Mouse (Mus musculus) forebrain, embryonic 10.5 days (tissue): ENCODE measurements around the gene Fut4. TPM values are rescaled to one million over a fixed set of nuclear protein-coding genes. Genes with fewer than 3 reads are reported as not detected.

Source experiments
- DNase-seq: peaks from one replicate; pipeline ENCODE4 v3.0.0-alpha.2; 2017; ENCODE audit warnings: low spot score; ENCODE audit errors: extremely low spot score
- H3K27ac ChIP-seq: fragments of 300-500 bp; sonication (generic); 2 replicates; pipeline ENCODE4 v1.5.1; 2016; ENCODE audit warnings: mild to moderate bottlenecking
- H3K27me3 ChIP-seq: fragments of 300-500 bp; sonication (generic); 2 replicates; pipeline ENCODE4 v1.6.1; 2016; ENCODE audit warnings: mild to moderate bottlenecking; ENCODE audit not compliant: poor library complexity, severe bottlenecking
- H3K36me3 ChIP-seq: fragments of 300-500 bp; sonication (generic); replicated peaks from 2 replicates; pipeline ENCODE4 v1.6.1; 2016; ENCODE audit warnings: mild to moderate bottlenecking, moderate library complexity
- H3K4me1 ChIP-seq: fragments of 300-500 bp; sonication (generic); 2 replicates; pipeline ENCODE4 v1.6.1; 2016
- H3K4me3 ChIP-seq: fragments of 300-500 bp; sonication (generic); 2 replicates; pipeline ENCODE4 v1.5.1; 2016; ENCODE audit warnings: mild to moderate bottlenecking, moderate library complexity
- H3K9me3 ChIP-seq: fragments of 300-500 bp; sonication (generic); 2 replicates; pipeline ENCODE4 v1.6.1; 2016; ENCODE audit warnings: mild to moderate bottlenecking, moderate library complexity
- WGBS: fragments of 180-500 bp; shearing (Covaris S2); methylation state at CpG from one replicate; pipeline ENCODE4 v1.1.7; 2016; 5-methylcytosine and 5-hydroxymethylcytosine counted together
- polyA plus RNA-seq: library from polyadenylated mRNA; unstranded; fragments of >200 nt; fragmentation: Nextera tagmentation; extraction: Ambion mirVana; gene quantifications from 2 replicates; pipeline ENCODE4 v1.2.1, GENCODE M21; 2016

Gene Fut4
- polyA plus RNA-seq, result 2.4 and 3.1 TPM in 2 replicates

GRCm38 (mm10) chr9:14752001-14752522 is at the start of gene Fut4:
TSS of gene Fut4 (minus strand) at chr9:14752393.
- under 1% methylated on average over 28 of the region's 28 CpGs for WGBS
- Histone ChIP-seq H3K27me3 (peaks cover 43% of the 10 kb centered on the region), H3K36me3 (no peaks in the 10 kb centered on the region), H3K27ac (peak within 1 kb of the TSS; percentile 83), H3K4me1 (peaks cover 15% of the 10 kb centered on the region), H3K4me3 (peak within 1 kb of the TSS; percentile 67), H3K9me3 (no peaks in the 10 kb centered on the region)
- peak; percentile 47 for DNase-seq

GRCm38 (mm10) chr9:14787356-14787755 is 35.2 kb upstream of the Fut4 start:
- DNase-seq, result no peak
- H3K27ac ChIP-seq, result no peak overlapping the region
- no peak overlapping the region for H3K4me3 ChIP-seq
- H3K9me3 ChIP-seq, result no peaks in the 10 kb centered on the region
- WGBS, result 92% methylated on average over 6 of the region's 6 CpGs
- peaks cover 62% of the 10 kb centered on the region for H3K36me3 ChIP-seq
- peaks cover 17% of the 10 kb centered on the region for H3K4me1 ChIP-seq
- H3K27me3 ChIP-seq, result no peaks in the 10 kb centered on the region

- H3K9me3 ChIP-seq, result no peaks in the 10 kb centered on the region
- peak within 1 kb of the TSS; percentile 94 for H3K27ac ChIP-seq
- under 1% methylated on average over 62 of the region's 62 CpGs for WGBS
- peak; percentile 95 for DNase-seq
- peaks cover 62% of the 10 kb centered on the region for H3K36me3 ChIP-seq
- H3K4me1 ChIP-seq, result peaks cover 17% of the 10 kb centered on the region
- H3K27me3 ChIP-seq, result no peaks in the 10 kb centered on the region
- H3K4me3 ChIP-seq, result peak within 1 kb of the TSS; percentile 71
Observed at GRCm38 (mm10) chr9:14784039-14785002, 32.1 kb upstream of the Fut4 start, which contains the start of the genes Mre11a and Ankrd49. TSS of gene Mre11a (plus strand) at chr9:14784654. TSS of gene Ankrd49 (minus strand) at chr9:14784856.

GRCm38 (mm10) chr9:14778341-14778740 is 26.1 kb upstream of the Fut4 start:
- 36% methylated on average over 13 of the region's 13 CpGs for WGBS
- Histone ChIP-seq H3K9me3 (no peaks in the 10 kb centered on the region), H3K27ac (no peak overlapping the region), H3K27me3 (no peaks in the 10 kb centered on the region), H3K36me3 (peaks cover 37% of the 10 kb centered on the region), H3K4me3 (no peak overlapping the region), H3K4me1 (no peaks in the 10 kb centered on the region)
- no peak for DNase-seq

- no peak for DNase-seq
- H3K36me3 ChIP-seq, result no peaks in the 10 kb centered on the region
- H3K4me1 ChIP-seq, result peaks cover 7% of the 10 kb centered on the region
- H3K27ac ChIP-seq, result no peak overlapping the region
- WGBS, result 62% methylated on average over 2 of the region's 2 CpGs
- H3K9me3 ChIP-seq, result no peaks in the 10 kb centered on the region
- H3K27me3 ChIP-seq, result peaks cover 22% of the 10 kb centered on the region
- no peak overlapping the region for H3K4me3 ChIP-seq
Observed at GRCm38 (mm10) chr9:14773813-14774212, 21.6 kb upstream of the Fut4 start.

- H3K36me3 ChIP-seq, result no peaks in the 10 kb centered on the region
- H3K9me3 ChIP-seq, result no peaks in the 10 kb centered on the region
- peaks cover 24% of the 10 kb centered on the region for H3K27me3 ChIP-seq
- no peak for DNase-seq
- no peak overlapping the region for H3K27ac ChIP-seq
- no peak overlapping the region for H3K4me3 ChIP-seq
- H3K4me1 ChIP-seq, result peaks cover 7% of the 10 kb centered on the region
- 90% methylated on average over 2 of the region's 2 CpGs for WGBS
Observed at GRCm38 (mm10) chr9:14772074-14772473, 19.9 kb upstream of the Fut4 start.

- H3K9me3 ChIP-seq, result no peaks in the 10 kb centered on the region
- peaks cover 24% of the 10 kb centered on the region for H3K27me3 ChIP-seq
- no peaks in the 10 kb centered on the region for H3K36me3 ChIP-seq
- 17% methylated on average over 23 of the region's 23 CpGs for WGBS
- H3K4me3 ChIP-seq, result peak within 1 kb of the TSS; percentile 26
- H3K4me1 ChIP-seq, result peaks cover 7% of the 10 kb centered on the region
- DNase-seq, result no peak
- no peak within 1 kb of the TSS for H3K27ac ChIP-seq
Observed at GRCm38 (mm10) chr9:14770803-14771471, 18.7 kb upstream of the Fut4 start, which contains the start of gene 1700012B09Rik. TSS of gene 1700012B09Rik (minus strand) at chr9:14771030.

- H3K27ac ChIP-seq, result no peak overlapping the region
- H3K9me3 ChIP-seq, result no peaks in the 10 kb centered on the region
- H3K4me1 ChIP-seq, result peaks cover 7% of the 10 kb centered on the region
- H3K36me3 ChIP-seq, result no peaks in the 10 kb centered on the region
- H3K27me3 ChIP-seq, result peaks cover 24% of the 10 kb centered on the region
- DNase-seq, result no peak
- H3K4me3 ChIP-seq, result no peak overlapping the region
- WGBS, result 59% methylated on average over 6 of the region's 6 CpGs
Observed at GRCm38 (mm10) chr9:14769811-14770210, 17.6 kb upstream of the Fut4 start.

- no peaks in the 10 kb centered on the region for H3K9me3 ChIP-seq
- no peaks in the 10 kb centered on the region for H3K4me1 ChIP-seq
- 31% methylated on average over 7 of the region's 7 CpGs for whole genome bisulfite sequencing
- DNase-seq, result no peak
- H3K36me3 ChIP-seq, result no peaks in the 10 kb centered on the region
- no peak overlapping the region for H3K4me3 ChIP-seq
- H3K27me3 ChIP-seq, result peaks cover 10% of the 10 kb centered on the region; the same call in 1 of the 2 replicates
- no peak overlapping the region for H3K27ac ChIP-seq
Observed at GRCm38 (mm10) chr9:14764765-14765164, 12.6 kb upstream of the Fut4 start.

- no peaks in the 10 kb centered on the region for H3K27me3 ChIP-seq
- no peak for DNase-seq
- H3K4me1 ChIP-seq, result no peaks in the 10 kb centered on the region
- no peak overlapping the region for H3K4me3 ChIP-seq
- no peaks in the 10 kb centered on the region for H3K9me3 ChIP-seq
- H3K27ac ChIP-seq, result no peak overlapping the region
- no peaks in the 10 kb centered on the region for H3K36me3 ChIP-seq
Observed at GRCm38 (mm10) chr9:14759261-14759660, 7.1 kb upstream of the Fut4 start.

- peak; percentile 12 for DNase-seq
- Histone ChIP-seq H3K9me3 (no peaks in the 10 kb centered on the region), H3K4me3 (no peak overlapping the region), H3K27ac (no peak overlapping the region), H3K36me3 (no peaks in the 10 kb centered on the region), H3K27me3 (no peaks in the 10 kb centered on the region), H3K4me1 (no peaks in the 10 kb centered on the region)
- WGBS, result 73% methylated on average over 7 of the region's 7 CpGs
Observed at GRCm38 (mm10) chr9:14758590-14758989, 6.4 kb upstream of the Fut4 start.

- Histone ChIP-seq H3K36me3 (no peaks in the 10 kb centered on the region), H3K4me3 (no peak overlapping the region), H3K4me1 (peaks cover 15% of the 10 kb centered on the region), H3K27me3 (peaks cover 38% of the 10 kb centered on the region), H3K9me3 (no peaks in the 10 kb centered on the region), H3K27ac (no peak overlapping the region)
- 81% methylated on average over 3 of the region's 3 CpGs for WGBS
- DNase-seq, result no peak
Observed at GRCm38 (mm10) chr9:14754469-14754868, 2.3 kb upstream of the Fut4 start.
